Mouse (Mus musculus) macrophage (primary cell): ENCODE measurements around the gene Stk39. TPM values are rescaled to one million over a fixed set of nuclear protein-coding genes. Genes with fewer than 3 reads are reported as not detected.

Source experiments
- H3K27ac ChIP-seq: fragments of 350-480 bp; formaldehyde crosslinking; 2 replicates; pipeline ENCODE4 v1.9.0; 2021
- H3K36me3 ChIP-seq: fragments of 350-480 bp; formaldehyde crosslinking; 2 replicates; pipeline ENCODE4 v1.9.0; 2021; ENCODE audit errors: inconsistent target
- H3K4me3 ChIP-seq: fragments of 350-480 bp; formaldehyde crosslinking; 2 replicates; pipeline ENCODE4 v1.9.0; 2021; ENCODE audit errors: inconsistent target
- H3K79me2 ChIP-seq: fragments of 350-480 bp; formaldehyde crosslinking; 2 replicates; pipeline ENCODE4 v1.9.0; 2021; ENCODE audit errors: inconsistent target
- WGBS: methylation state at CpG from one replicate; pipeline ENCODE4 v1.1.7; 2026; ENCODE audit warnings: inconsistent platforms; ENCODE audit not compliant: missing documents; 5-methylcytosine and 5-hydroxymethylcytosine counted together
- polyA plus RNA-seq: library from polyadenylated mRNA; stranded (reverse); fragments of 250-400 nt; gene quantifications from 3 replicates; pipeline ENCODE4 v1.2.4, GENCODE M21; 2018; ENCODE audit warnings: inconsistent platforms

Stk39 gene
- polyA plus RNA-seq, 1 experiment from 2014 or later, result 0.34 TPM

DNA sequence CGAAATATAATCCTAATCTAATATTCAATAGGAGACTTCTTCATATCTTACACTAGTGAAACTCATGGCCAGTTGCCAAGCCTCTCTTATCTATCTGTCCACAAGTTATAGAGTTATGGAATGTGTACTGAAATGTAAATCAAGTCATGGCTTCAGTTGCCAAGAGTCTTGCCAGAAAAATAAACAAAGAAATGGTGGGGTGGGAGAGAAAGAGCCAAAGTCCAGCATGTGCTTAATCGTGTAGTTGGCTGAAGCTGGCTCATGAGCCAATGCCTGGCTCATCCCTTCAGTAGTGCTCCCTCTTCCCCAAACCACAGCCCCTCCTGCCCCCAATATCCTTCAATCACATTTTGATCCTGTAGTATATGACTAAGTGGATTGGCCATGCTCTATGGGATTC, 242.2 kb downstream of the Stk39 start:
- 95% methylated on average over 2 of the region's 2 CpGs for WGBS
- H3K27ac ChIP-seq, result no peak overlapping the region

DNA sequence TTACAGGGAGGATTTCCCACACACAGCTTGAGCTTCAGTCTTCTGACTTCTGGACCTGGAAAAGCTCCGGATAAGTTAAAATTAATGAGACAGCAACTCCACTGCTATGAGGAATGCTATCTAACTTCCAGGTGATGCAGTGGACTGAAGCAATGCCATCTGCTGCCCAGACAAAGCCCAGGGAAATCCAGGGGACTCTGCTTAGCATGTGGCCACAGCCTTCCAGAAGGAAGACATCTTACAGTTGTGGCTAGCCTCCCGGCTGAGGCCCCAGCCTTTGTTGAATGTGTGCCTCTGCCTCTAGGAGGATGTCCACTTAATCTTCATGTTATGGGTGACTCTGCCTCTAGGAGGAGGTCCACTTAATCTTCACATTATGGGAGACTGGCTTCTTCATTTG, 243.0 kb downstream of the Stk39 start:
- Histone ChIP-seq H3K36me3 (no peaks in the 10 kb centered on the region), H3K27ac (no peak overlapping the region), H3K79me2 (no peaks in the 10 kb centered on the region), H3K4me3 (no peak overlapping the region)
- 69% methylated on average over 2 of the region's 2 CpGs for WGBS

More for the DNA sequence above, 242.2 kb downstream of the Stk39 start:
- Histone ChIP-seq H3K36me3 (no peaks in the 10 kb centered on the region), H3K4me3 (no peak overlapping the region), H3K79me2 (no peaks in the 10 kb centered on the region)

GRCm38 (mm10) chr2:68222227-68222873, 249.7 kb downstream of the Stk39 start:
- no peaks in the 10 kb centered on the region for H3K79me2 ChIP-seq
- no peaks in the 10 kb centered on the region for H3K36me3 ChIP-seq
- no peak overlapping the region for H3K4me3 ChIP-seq
- H3K27ac ChIP-seq, result no peak overlapping the region
- 89% methylated on average over 5 of the region's 5 CpGs for WGBS

DNA sequence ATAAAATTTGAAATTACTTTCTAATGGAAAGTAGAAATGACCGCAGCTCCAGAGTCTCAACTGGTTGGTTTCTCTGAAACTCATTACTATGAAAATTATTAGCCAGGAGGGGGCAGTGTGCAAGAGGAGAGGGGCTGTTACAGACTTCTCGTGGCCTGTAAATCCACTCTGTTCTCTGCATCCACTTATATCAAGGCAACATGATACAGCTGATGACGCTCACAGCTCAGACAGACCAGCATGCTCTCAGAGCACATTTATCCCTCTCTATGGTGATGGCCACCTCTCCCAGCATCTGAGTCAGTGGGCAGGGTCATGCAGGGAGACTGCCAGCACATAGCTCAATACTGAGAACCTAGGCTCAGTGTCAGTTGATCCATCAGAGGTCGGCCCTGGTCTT, 250.8 kb downstream of the Stk39 start:
- no peak overlapping the region for H3K4me3 ChIP-seq
- no peaks in the 10 kb centered on the region for H3K79me2 ChIP-seq
- no peaks in the 10 kb centered on the region for H3K36me3 ChIP-seq
- H3K27ac ChIP-seq, result no peak overlapping the region
- WGBS, result 74% methylated on average over 4 of the region's 4 CpGs

GRCm38 (mm10) chr2:68219823-68220222, 252.2 kb downstream of the Stk39 start:
- 30% methylated on average over 4 of the region's 4 CpGs for WGBS
- Histone ChIP-seq H3K27ac (no peak overlapping the region), H3K36me3 (no peaks in the 10 kb centered on the region), H3K4me3 (no peak overlapping the region), H3K79me2 (no peaks in the 10 kb centered on the region)

GRCm38 (mm10) chr2:68215176-68215575, 256.9 kb downstream of the Stk39 start:
- H3K79me2 ChIP-seq, result no peaks in the 10 kb centered on the region
- H3K36me3 ChIP-seq, result no peaks in the 10 kb centered on the region
- H3K4me3 ChIP-seq, result no peak overlapping the region
- WGBS, result 87% methylated on average over 11 of the region's 11 CpGs
- H3K27ac ChIP-seq, result no peak overlapping the region

DNA sequence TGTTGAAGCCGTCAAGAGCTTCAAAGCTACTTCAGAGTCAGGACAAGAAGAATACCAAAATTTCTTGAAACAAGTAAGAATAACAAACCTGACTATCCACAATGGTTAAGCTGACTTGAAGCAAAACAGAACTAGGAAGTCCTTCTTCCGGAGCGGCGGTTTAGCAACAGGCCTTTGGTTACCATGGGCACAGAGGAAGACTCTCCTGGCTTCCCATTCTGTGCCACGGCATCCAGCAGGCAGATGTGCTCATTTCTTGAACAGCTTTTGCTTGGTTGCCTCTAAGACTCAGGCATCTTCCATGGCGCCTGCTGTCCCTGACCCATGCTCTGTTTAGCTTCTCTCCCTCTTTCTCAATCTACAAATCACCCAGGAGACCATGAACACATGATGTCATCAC, 257.7 kb downstream of the Stk39 start:
- H3K36me3 ChIP-seq, result no peaks in the 10 kb centered on the region
- H3K27ac ChIP-seq, result no peak overlapping the region
- 45% methylated on average over 6 of the region's 6 CpGs for WGBS
- H3K4me3 ChIP-seq, result no peak overlapping the region
- no peaks in the 10 kb centered on the region for H3K79me2 ChIP-seq

- H3K4me3 ChIP-seq, result no peak overlapping the region
- no peaks in the 10 kb centered on the region for H3K79me2 ChIP-seq
- no peaks in the 10 kb centered on the region for H3K36me3 ChIP-seq
- no peak overlapping the region for H3K27ac ChIP-seq
- WGBS, result 97% methylated on average over 6 of the region's 7 CpGs
Measured at GRCm38 (mm10) chr2:68211443-68211842, 260.6 kb downstream of the Stk39 start.

DNA sequence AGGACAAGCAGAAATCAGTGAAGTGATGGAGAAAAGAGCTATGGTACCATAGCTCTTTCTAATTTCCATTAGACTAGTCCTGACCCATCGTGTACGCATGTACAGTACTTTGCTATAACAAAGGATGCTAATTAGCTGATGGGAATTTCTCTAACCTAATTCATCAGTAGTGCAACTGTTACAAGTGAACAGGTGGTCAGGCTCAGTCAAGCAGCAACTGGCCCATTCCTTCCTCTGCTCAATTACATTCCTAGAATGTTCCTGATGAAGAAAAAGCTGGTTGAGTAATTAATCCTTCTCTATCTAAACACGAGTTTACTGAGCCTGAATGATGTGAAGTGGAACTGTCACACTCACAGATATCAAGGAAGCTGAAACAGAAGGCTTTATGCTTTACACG, 275.8 kb downstream of the Stk39 start:
- H3K36me3 ChIP-seq, result no peaks in the 10 kb centered on the region
- WGBS, result 72% methylated on average over 4 of the region's 4 CpGs
- H3K4me3 ChIP-seq, result no peak overlapping the region
- H3K79me2 ChIP-seq, result no peaks in the 10 kb centered on the region
- no peak overlapping the region for H3K27ac ChIP-seq

GRCm38 (mm10) chr2:68194444-68194843, 277.6 kb downstream of the Stk39 start:
- Histone ChIP-seq H3K27ac (no peak overlapping the region), H3K4me3 (no peak overlapping the region), H3K36me3 (no peaks in the 10 kb centered on the region), H3K79me2 (no peaks in the 10 kb centered on the region)
- WGBS, result 93% methylated on average over 4 of the region's 4 CpGs

DNA sequence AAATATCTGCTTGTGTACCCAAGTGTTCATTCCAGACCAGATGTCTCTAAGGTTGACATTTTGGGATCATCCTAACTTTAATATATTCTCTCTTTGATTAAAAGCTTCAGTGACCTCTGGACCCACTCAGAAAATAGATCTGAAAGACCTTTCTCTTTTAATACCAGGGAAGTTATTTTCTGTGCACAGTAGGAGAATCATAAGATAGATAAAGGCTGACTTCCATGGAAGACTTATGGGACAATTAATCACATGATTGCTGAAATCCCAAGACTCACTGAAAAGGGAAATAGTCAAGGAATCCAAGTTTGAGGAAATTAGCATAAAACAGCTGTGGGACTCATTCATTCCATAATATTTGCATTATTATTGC, 278.6 kb downstream of the Stk39 start:
- Histone ChIP-seq H3K27ac (no peak overlapping the region), H3K79me2 (no peaks in the 10 kb centered on the region), H3K4me3 (no peak overlapping the region), H3K36me3 (no peaks in the 10 kb centered on the region)

GRCm38 (mm10) chr2:68192605-68193464, 279.2 kb downstream of the Stk39 start:
- 92% methylated on average over 5 of the region's 5 CpGs for WGBS
- Histone ChIP-seq H3K4me3 (no peak overlapping the region), H3K27ac (no peak overlapping the region), H3K79me2 (no peaks in the 10 kb centered on the region), H3K36me3 (no peaks in the 10 kb centered on the region)

- WGBS, result 90% methylated on average over 3 of the region's 3 CpGs
- Histone ChIP-seq H3K36me3 (no peaks in the 10 kb centered on the region), H3K27ac (no peak overlapping the region), H3K79me2 (no peaks in the 10 kb centered on the region), H3K4me3 (no peak overlapping the region)
Measured at GRCm38 (mm10) chr2:68176425-68176824, 295.6 kb downstream of the Stk39 start.

- no peaks in the 10 kb centered on the region for H3K79me2 ChIP-seq
- H3K4me3 ChIP-seq, result no peak overlapping the region
- no peak overlapping the region for H3K27ac ChIP-seq
- no peaks in the 10 kb centered on the region for H3K36me3 ChIP-seq
- 49% methylated on average over 10 of the region's 10 CpGs for WGBS
Measured at GRCm38 (mm10) chr2:68171306-68171705, 300.8 kb downstream of the Stk39 start.

GRCm38 (mm10) chr2:68162012-68162411, 310.1 kb downstream of the Stk39 start:
- H3K79me2 ChIP-seq, result no peaks in the 10 kb centered on the region
- no peaks in the 10 kb centered on the region for H3K36me3 ChIP-seq
- no peak overlapping the region for H3K4me3 ChIP-seq
- 88% methylated on average over 4 of the region's 4 CpGs for WGBS
- no peak overlapping the region for H3K27ac ChIP-seq
